Mouse (Mus musculus) neural tube, embryonic 11.5 days (tissue): ENCODE results near the gene Cyp2d22. TPM values are rescaled to one million over a fixed set of nuclear protein-coding genes. Genes with fewer than 3 reads are reported as not detected.

ENCODE experiments used
- ATAC-seq: fragments of 200-750 bp; cut with Nextera tagmentation; 2 replicates; pipeline ENCODE4 v1.8.0; 2017; ENCODE audit warnings: moderate number of reproducible peaks, mild to moderate bottlenecking, moderate TSS enrichment, moderate library complexity; ENCODE audit not compliant: insufficient read depth, low FRiP score, low TSS enrichment
- DNase-seq: peaks from one replicate; pipeline ENCODE4 v3.0.0-alpha.2; 2015; ENCODE audit warnings: low spot score
- H3K27ac ChIP-seq: fragments of 300-500 bp; sonication (generic); 2 replicates; pipeline ENCODE4 v1.5.1; 2014; ENCODE audit warnings: low read depth, mild to moderate bottlenecking, low read length
- H3K27me3 ChIP-seq: fragments of 300-500 bp; sonication (generic); 2 replicates; pipeline ENCODE4 v1.6.1; 2014; ENCODE audit warnings: mild to moderate bottlenecking, low read length, mixed read lengths; ENCODE audit not compliant: control insufficient read depth, insufficient read depth
- H3K36me3 ChIP-seq: fragments of 300-500 bp; sonication (generic); 2 replicates; pipeline ENCODE4 v1.6.1; 2014; ENCODE audit warnings: mild to moderate bottlenecking, low read length, moderate library complexity, mixed read lengths; ENCODE audit not compliant: control insufficient read depth, insufficient read depth
- H3K4me1 ChIP-seq: fragments of 300-500 bp; sonication (generic); 2 replicates; pipeline ENCODE4 v1.6.1; 2014; ENCODE audit warnings: low read length, mixed read lengths; ENCODE audit not compliant: control insufficient read depth, insufficient read depth
- H3K4me2 ChIP-seq: fragments of 300-500 bp; sonication (generic); 2 replicates; pipeline ENCODE4 v1.6.1; 2014; ENCODE audit warnings: low read depth, mild to moderate bottlenecking, moderate library complexity
- H3K4me3 ChIP-seq: fragments of 300-500 bp; sonication (generic); 2 replicates; pipeline ENCODE4 v1.5.1; 2014; ENCODE audit warnings: low read depth, low read length
- H3K9ac ChIP-seq: fragments of 300-500 bp; sonication (generic); 2 replicates; pipeline ENCODE4 v1.6.1; 2014; ENCODE audit warnings: mild to moderate bottlenecking, low read length
- H3K9me3 ChIP-seq: fragments of 300-500 bp; sonication (generic); 2 replicates; pipeline ENCODE4 v1.6.1; 2016; ENCODE audit warnings: low read length; ENCODE audit not compliant: control insufficient read depth
- WGBS: fragments of 180-500 bp; shearing (Covaris S2); extraction: QIAGEN DNeasy Blood & Tissue Kit; methylation state at CpG from one replicate; pipeline ENCODE4 v1.1.7; 2014; 5-methylcytosine and 5-hydroxymethylcytosine counted together
- polyA plus RNA-seq: library from polyadenylated mRNA; unstranded; fragments of >200 nt; fragmentation: Nextera tagmentation; extraction: Ambion mirVana; gene quantifications from 2 replicates; pipeline ENCODE4 v1.2.1, GENCODE M21; 2014

Gene Cyp2d22
- polyA plus RNA-seq, 1 experiment from 2014 or later: 1.5 TPM

- ATAC-seq: no peak
- H3K4me1 ChIP-seq: peaks cover 11% of the 10 kb centered on the region
- WGBS: 3% methylated on average over 40 of the region's 40 CpGs
- H3K9me3 ChIP-seq: no peaks in the 10 kb centered on the region
- H3K4me3 ChIP-seq: peak overlapping the region; percentile 34
- H3K27me3 ChIP-seq: peaks cover 11% of the 10 kb centered on the region
- peak overlapping the region; percentile 17; the same call in 1 of the 2 replicates for H3K27ac ChIP-seq
- H3K36me3 ChIP-seq: no peaks in the 10 kb centered on the region
- peak overlapping the region; percentile 64 for H3K4me2 ChIP-seq
- H3K9ac ChIP-seq: peak overlapping the region; percentile 58
- DNase-seq: peak; percentile 50
These were observed 39.0 kb downstream of the Cyp2d22 start for GRCm38 (mm10) chr15:82341036-82341501.

GRCm38 (mm10) chr15:82340414-82341035 is 39.5 kb downstream of the Cyp2d22 start:
- WGBS: 38% methylated on average over 21 of the region's 21 CpGs

DNA sequence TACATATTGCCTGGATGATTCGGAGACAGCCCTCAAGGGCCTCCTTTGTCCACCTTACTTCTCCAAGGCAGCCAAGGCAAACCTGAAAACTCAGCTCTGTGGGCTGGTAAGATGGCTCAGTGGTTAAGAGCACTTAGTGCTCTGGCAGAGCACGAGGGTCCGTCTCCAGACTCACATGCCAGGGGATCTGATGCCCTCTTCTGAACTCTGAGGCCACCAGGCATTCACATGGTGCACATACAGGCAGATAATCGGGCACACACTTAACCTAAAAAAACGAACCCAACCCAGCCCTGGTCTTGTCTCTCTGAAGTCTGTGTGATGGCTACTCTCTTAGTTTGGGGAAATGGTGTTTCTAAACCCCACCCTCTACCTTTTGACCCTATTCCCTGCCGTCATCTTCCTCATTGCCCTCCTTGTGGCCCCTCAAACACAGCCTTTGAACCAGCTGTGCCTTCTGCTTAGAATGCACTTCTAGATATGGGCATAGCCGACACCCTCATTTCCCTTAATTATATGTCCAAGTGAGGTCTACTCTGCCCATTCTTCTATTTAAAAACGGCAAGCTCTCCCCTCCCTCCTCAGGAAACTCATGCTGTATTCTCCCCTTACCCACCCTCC is 40.3 kb downstream of the Cyp2d22 start:
- Histone ChIP-seq H3K27me3 (peaks cover 11% of the 10 kb centered on the region), H3K9me3 (no peaks in the 10 kb centered on the region), H3K4me2 (no peak overlapping the region), H3K27ac (no peak overlapping the region), H3K9ac (no peak overlapping the region), H3K36me3 (no peaks in the 10 kb centered on the region; the same call in 1 of the 2 replicates), H3K4me3 (no peak overlapping the region), H3K4me1 (peaks cover 11% of the 10 kb centered on the region)
- no peak for ATAC-seq
- DNase-seq: no peak
- WGBS: 75% methylated on average over 8 of the region's 8 CpGs

More at GRCm38 (mm10) chr15:82340414-82341035, 39.5 kb downstream of the Cyp2d22 start:
- DNase-seq (no peak), ATAC-seq (no peak)
- no peaks in the 10 kb centered on the region; the same call in 1 of the 2 replicates for H3K36me3 ChIP-seq
- peaks cover 11% of the 10 kb centered on the region for H3K27me3 ChIP-seq
- peak overlapping the region; percentile 64 for H3K4me2 ChIP-seq
- H3K4me1 ChIP-seq: peaks cover 11% of the 10 kb centered on the region
- H3K9me3 ChIP-seq: no peaks in the 10 kb centered on the region
- peak overlapping the region; percentile 17; the same call in 1 of the 2 replicates for H3K27ac ChIP-seq
- peak overlapping the region; percentile 58 for H3K9ac ChIP-seq
- H3K4me3 ChIP-seq: peak overlapping the region; percentile 34

GRCm38 (mm10) chr15:82339150-82339549 is 40.9 kb downstream of the Cyp2d22 start:
- H3K4me2 ChIP-seq: peak overlapping the region; percentile 67
- H3K27me3 ChIP-seq: peaks cover 11% of the 10 kb centered on the region
- ATAC-seq (no peak), DNase-seq (no peak)
- peak overlapping the region; percentile 64 for H3K9ac ChIP-seq
- peak overlapping the region; percentile 40 for H3K4me3 ChIP-seq
- peaks cover 2% of the 10 kb centered on the region; the same call in 1 of the 2 replicates for H3K36me3 ChIP-seq
- peaks cover 11% of the 10 kb centered on the region for H3K4me1 ChIP-seq
- no peaks in the 10 kb centered on the region for H3K9me3 ChIP-seq
- WGBS: 59% methylated on average over 10 of the region's 10 CpGs
- H3K27ac ChIP-seq: no peak overlapping the region

DNA sequence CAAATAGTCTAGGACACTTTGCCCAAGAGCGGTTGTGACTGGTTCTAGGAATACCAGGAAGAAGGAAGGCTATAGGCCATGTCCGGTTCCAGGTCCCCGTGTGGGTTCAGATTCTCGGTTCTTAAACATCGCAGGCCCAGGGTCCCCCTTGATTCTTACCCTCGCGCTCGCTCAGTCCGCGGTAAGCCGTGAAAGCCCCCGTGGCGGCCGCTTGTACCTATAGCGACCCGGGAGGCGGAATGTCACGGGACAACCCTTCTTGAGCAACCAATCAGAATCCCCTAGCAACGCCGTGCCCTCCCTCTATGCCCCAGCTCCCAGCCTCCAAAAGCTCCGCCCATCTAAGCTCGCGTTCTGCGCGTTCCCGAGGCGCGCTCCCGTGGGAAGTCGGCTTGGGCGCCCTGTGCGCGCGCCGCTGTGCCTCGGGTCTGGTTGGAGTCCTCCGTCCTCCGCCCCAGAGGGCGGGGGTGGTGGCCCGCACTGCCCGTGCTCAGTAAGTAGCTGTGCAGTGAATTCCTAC is 41.4 kb downstream of the Cyp2d22 start, which contains the start of the genes Naga, Pheta2 and Smdt1:
TSS of gene Naga (minus strand) at position 333 of the 520 bp plus-strand sequence.
TSS of gene Pheta2 (plus strand) at position 350 of the 520 bp plus-strand sequence.
TSS of gene Smdt1 (plus strand) at position 367 of the 520 bp plus-strand sequence.
- Histone ChIP-seq H3K4me1 (peaks cover 11% of the 10 kb centered on the region), H3K4me2 (peak within 1 kb of the TSS; percentile 67), H3K27ac (no peak within 1 kb of the TSS), H3K9me3 (no peaks in the 10 kb centered on the region), H3K27me3 (peaks cover 11% of the 10 kb centered on the region), H3K36me3 (peaks cover 2% of the 10 kb centered on the region; the same call in 1 of the 2 replicates), H3K4me3 (peak within 1 kb of the TSS; percentile 40), H3K9ac (peak within 1 kb of the TSS; percentile 64)
- WGBS: 0% methylated on average over 41 of the region's 41 CpGs
- ATAC-seq (peak; percentile 89), DNase-seq (peak; percentile 98)

DNA sequence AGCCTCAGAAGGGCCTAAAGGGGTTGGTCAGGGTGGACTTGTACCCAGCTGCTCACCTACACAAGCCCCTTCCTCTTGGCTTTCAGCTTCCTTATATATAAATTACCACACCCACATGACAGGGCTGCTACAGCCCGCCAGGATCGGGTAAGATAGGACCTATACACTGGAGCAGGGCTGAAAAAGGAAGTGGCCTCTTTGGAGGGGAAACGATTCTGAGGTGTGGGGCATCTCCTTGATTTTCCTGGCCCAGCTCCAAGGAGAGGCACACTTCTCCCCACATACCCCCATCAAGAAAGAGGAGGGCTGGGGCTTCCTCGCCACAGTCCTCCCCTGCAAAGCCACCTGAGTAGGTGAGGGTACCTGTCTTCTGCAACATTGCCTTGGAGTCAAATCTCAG is 42.2 kb downstream of the Cyp2d22 start:
- DNase-seq (no peak), ATAC-seq (no peak)
- Histone ChIP-seq H3K9me3 (no peaks in the 10 kb centered on the region), H3K27me3 (peaks cover 11% of the 10 kb centered on the region), H3K9ac (peak overlapping the region; percentile 64), H3K4me2 (peak overlapping the region; percentile 67), H3K36me3 (peaks cover 2% of the 10 kb centered on the region; the same call in 1 of the 2 replicates), H3K4me1 (peaks cover 11% of the 10 kb centered on the region), H3K27ac (no peak overlapping the region), H3K4me3 (peak overlapping the region; percentile 40)
- 64% methylated on average over 4 of the region's 4 CpGs for WGBS

DNA sequence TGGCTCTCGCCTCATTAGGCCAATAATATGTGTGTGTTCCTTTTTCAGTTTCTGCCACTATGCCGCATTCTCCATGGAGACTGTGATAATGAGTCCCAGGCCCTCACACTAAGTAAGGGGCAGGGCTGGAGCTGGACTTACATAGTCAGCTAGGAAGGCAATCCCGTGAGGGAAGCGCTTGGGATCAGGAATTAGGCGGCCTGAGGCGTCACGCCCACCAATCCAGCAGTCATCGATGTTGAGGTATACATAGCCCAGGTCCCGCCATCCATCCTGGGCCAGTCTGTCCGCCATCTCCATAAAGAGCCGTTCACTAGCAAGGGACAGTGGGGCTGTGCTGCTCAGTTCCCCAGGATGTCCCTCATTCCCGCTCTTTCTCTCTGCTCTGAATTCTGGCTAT is 43.4 kb downstream of the Cyp2d22 start:
- H3K4me3 ChIP-seq: no peak overlapping the region
- 71% methylated on average over 12 of the region's 12 CpGs for WGBS
- no peak for ATAC-seq

DNA sequence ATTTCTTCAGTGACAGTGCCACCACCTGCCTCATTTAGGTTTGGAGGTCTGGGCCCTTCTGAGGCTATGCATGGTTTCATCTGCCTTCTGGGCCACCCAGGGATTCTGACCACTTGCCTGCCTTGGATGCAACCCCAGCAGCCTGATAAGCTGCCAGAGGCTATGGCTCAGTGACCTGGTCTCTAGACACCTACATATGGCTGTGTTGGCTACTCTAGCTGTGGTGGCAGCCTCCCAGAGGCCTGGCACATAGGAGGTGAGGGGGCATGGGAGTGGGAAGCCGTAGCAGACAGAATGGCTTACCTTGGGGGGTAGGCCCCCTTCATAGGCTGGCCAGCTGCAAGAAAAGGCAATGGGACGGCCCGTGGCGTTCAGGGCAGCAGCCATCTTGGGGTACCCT is 44.9 kb downstream of the Cyp2d22 start:
- DNase-seq (no peak), ATAC-seq (no peak)
- Histone ChIP-seq H3K9ac (no peak overlapping the region), H3K27me3 (peaks cover under 1% of the 10 kb centered on the region; the same call in 1 of the 2 replicates), H3K4me3 (no peak overlapping the region), H3K27ac (no peak overlapping the region), H3K4me2 (no peak overlapping the region), H3K4me1 (peaks cover 6% of the 10 kb centered on the region), H3K9me3 (no peaks in the 10 kb centered on the region), H3K36me3 (peaks cover 2% of the 10 kb centered on the region; the same call in 1 of the 2 replicates)
- 94% methylated on average over 4 of the region's 4 CpGs for WGBS

More for the DNA sequence above, 43.4 kb downstream of the Cyp2d22 start:
- no peak overlapping the region for H3K4me2 ChIP-seq
- H3K9me3 ChIP-seq: no peaks in the 10 kb centered on the region
- H3K9ac ChIP-seq: no peak overlapping the region
- peaks cover 11% of the 10 kb centered on the region for H3K27me3 ChIP-seq
- no peak overlapping the region for H3K27ac ChIP-seq
- peaks cover 2% of the 10 kb centered on the region; the same call in 1 of the 2 replicates for H3K36me3 ChIP-seq
- H3K4me1 ChIP-seq: peaks cover 11% of the 10 kb centered on the region
- DNase-seq: no peak
